Mouse (Mus musculus) limb, embryonic 10.5 days (tissue): ENCODE data around the gene Abcb9. TPM values are rescaled to one million over a fixed set of nuclear protein-coding genes. Genes with fewer than 3 reads are reported as not detected.
A peak's percentile ranks its signal among the peaks of the same experiment; 100 is the strongest.

Source experiments
- DNase-seq: peaks from one replicate; pipeline ENCODE4 v3.0.0-alpha.2; 2017; ENCODE audit warnings: low spot score
- H3K27ac ChIP-seq: fragments of 300-500 bp; sonication (generic); 2 replicates; pipeline ENCODE4 v1.5.1; 2016; ENCODE audit warnings: mild to moderate bottlenecking
- H3K27me3 ChIP-seq: fragments of 300-500 bp; sonication (generic); 2 replicates; pipeline ENCODE4 v1.6.1; 2016; ENCODE audit warnings: low read depth, mild to moderate bottlenecking; ENCODE audit not compliant: poor library complexity, severe bottlenecking
- H3K36me3 ChIP-seq: fragments of 300-500 bp; sonication (generic); 2 replicates; pipeline ENCODE4 v1.6.1; 2016; ENCODE audit warnings: mild to moderate bottlenecking, moderate library complexity
- H3K4me1 ChIP-seq: fragments of 300-500 bp; sonication (generic); 2 replicates; pipeline ENCODE4 v1.6.1; 2016
- H3K4me3 ChIP-seq: fragments of 300-500 bp; sonication (generic); 2 replicates; pipeline ENCODE4 v1.5.1; 2016; ENCODE audit warnings: mild to moderate bottlenecking, moderate library complexity
- H3K9me3 ChIP-seq: fragments of 300-500 bp; sonication (generic); replicated peaks from 2 replicates; pipeline ENCODE4 v1.6.1; 2016; ENCODE audit warnings: mild to moderate bottlenecking
- WGBS: fragments of 180-500 bp; shearing (Covaris S2); methylation state at CpG from one replicate; pipeline ENCODE4 v1.1.7; 2016; 5-methylcytosine and 5-hydroxymethylcytosine counted together
- polyA plus RNA-seq: library from polyadenylated mRNA; unstranded; fragments of >200 nt; fragmentation: Nextera tagmentation; extraction: Ambion mirVana; gene quantifications from 2 replicates; pipeline ENCODE4 v1.2.1, GENCODE M21; 2016

The Abcb9 gene
- polyA plus RNA-seq, 1 experiment from 2014 or later, result 0.55 TPM

GRCm38 (mm10) chr5:124046741-124047401 lies 48.7 kb downstream of the Abcb9 start:
- H3K27ac ChIP-seq, result no peak overlapping the region
- H3K4me3 ChIP-seq, result no peak overlapping the region
- no peaks in the 10 kb centered on the region for H3K36me3 ChIP-seq
- 80% methylated on average over 7 of the region's 7 CpGs for WGBS
- H3K27me3 ChIP-seq, result no peaks in the 10 kb centered on the region
- H3K9me3 ChIP-seq, result no peaks in the 10 kb centered on the region
- H3K4me1 ChIP-seq, result peaks cover 19% of the 10 kb centered on the region
- DNase-seq, result no peak

GRCm38 (mm10) chr5:124045453-124046010 lies 50.1 kb downstream of the Abcb9 start:
- Histone ChIP-seq H3K9me3 (no peaks in the 10 kb centered on the region), H3K27me3 (no peaks in the 10 kb centered on the region), H3K27ac (no peak overlapping the region), H3K36me3 (no peaks in the 10 kb centered on the region), H3K4me3 (no peak overlapping the region), H3K4me1 (peaks cover 17% of the 10 kb centered on the region)
- WGBS, result 29% methylated on average over 11 of the region's 11 CpGs
- no peak for DNase-seq

GRCm38 (mm10) chr5:124043999-124044398 lies 51.6 kb downstream of the Abcb9 start:
- peak overlapping the region; percentile 11; the same call in 1 of the 2 replicates for H3K27ac ChIP-seq
- DNase-seq, result no peak
- H3K4me1 ChIP-seq, result peaks cover 5% of the 10 kb centered on the region; the same call in 1 of the 2 replicates
- H3K36me3 ChIP-seq, result no peaks in the 10 kb centered on the region
- H3K27me3 ChIP-seq, result no peaks in the 10 kb centered on the region
- H3K4me3 ChIP-seq, result no peak overlapping the region
- H3K9me3 ChIP-seq, result no peaks in the 10 kb centered on the region
- WGBS, result 92% methylated on average over 5 of the region's 5 CpGs

GRCm38 (mm10) chr5:124043212-124043978 lies 52.2 kb downstream of the Abcb9 start:
- WGBS, result 51% methylated on average over 10 of the region's 10 CpGs
- no peak overlapping the region for H3K4me3 ChIP-seq
- no peaks in the 10 kb centered on the region for H3K36me3 ChIP-seq
- H3K9me3 ChIP-seq, result no peaks in the 10 kb centered on the region
- DNase-seq, result no peak
- no peaks in the 10 kb centered on the region for H3K27me3 ChIP-seq
- H3K27ac ChIP-seq, result peak overlapping the region; percentile 11; the same call in 1 of the 2 replicates
- H3K4me1 ChIP-seq, result peaks cover 5% of the 10 kb centered on the region; the same call in 1 of the 2 replicates

GRCm38 (mm10) chr5:124041097-124041496 lies 54.5 kb downstream of the Abcb9 start:
- WGBS, result 76% methylated on average over 9 of the region's 9 CpGs
- peaks cover 14% of the 10 kb centered on the region for H3K4me1 ChIP-seq

GRCm38 (mm10) chr5:124039602-124040001 lies 56.0 kb downstream of the Abcb9 start:
- DNase-seq, result no peak
- Histone ChIP-seq H3K9me3 (no peaks in the 10 kb centered on the region), H3K27me3 (no peaks in the 10 kb centered on the region), H3K4me3 (no peak overlapping the region), H3K4me1 (peaks cover 14% of the 10 kb centered on the region), H3K27ac (no peak overlapping the region), H3K36me3 (no peaks in the 10 kb centered on the region)
- WGBS, result 92% methylated on average over 6 of the region's 6 CpGs

More at GRCm38 (mm10) chr5:124041097-124041496, 54.5 kb downstream of the Abcb9 start:
- no peak for DNase-seq
- Histone ChIP-seq H3K27ac (no peak overlapping the region), H3K27me3 (no peaks in the 10 kb centered on the region), H3K9me3 (no peaks in the 10 kb centered on the region), H3K36me3 (no peaks in the 10 kb centered on the region), H3K4me3 (no peak overlapping the region)

- WGBS, result 89% methylated on average over 5 of the region's 5 CpGs
- H3K27ac ChIP-seq, result no peak overlapping the region
Observed at GRCm38 (mm10) chr5:124036836-124037235, 58.8 kb downstream of the Abcb9 start.

GRCm38 (mm10) chr5:124036341-124036740 lies 59.3 kb downstream of the Abcb9 start:
- Histone ChIP-seq H3K9me3 (no peaks in the 10 kb centered on the region), H3K4me3 (no peak overlapping the region), H3K27ac (no peak overlapping the region), H3K4me1 (peaks cover 10% of the 10 kb centered on the region), H3K36me3 (no peaks in the 10 kb centered on the region), H3K27me3 (no peaks in the 10 kb centered on the region)
- WGBS, result 51% methylated on average over 6 of the region's 6 CpGs
- no peak for DNase-seq

More at GRCm38 (mm10) chr5:124036836-124037235, 58.8 kb downstream of the Abcb9 start:
- no peak for DNase-seq
- H3K36me3 ChIP-seq, result no peaks in the 10 kb centered on the region
- H3K4me3 ChIP-seq, result no peak overlapping the region
- H3K27me3 ChIP-seq, result no peaks in the 10 kb centered on the region
- H3K9me3 ChIP-seq, result no peaks in the 10 kb centered on the region
- H3K4me1 ChIP-seq, result peaks cover 9% of the 10 kb centered on the region

- DNase-seq, result no peak
- no peaks in the 10 kb centered on the region for H3K27me3 ChIP-seq
- 76% methylated on average over 8 of the region's 8 CpGs for WGBS
- no peaks in the 10 kb centered on the region for H3K36me3 ChIP-seq
- no peak overlapping the region for H3K27ac ChIP-seq
- no peaks in the 10 kb centered on the region for H3K9me3 ChIP-seq
- H3K4me1 ChIP-seq, result peaks cover 16% of the 10 kb centered on the region
- H3K4me3 ChIP-seq, result no peak overlapping the region
Observed at GRCm38 (mm10) chr5:124035806-124036205, 59.8 kb downstream of the Abcb9 start.

- no peak overlapping the region for H3K4me3 ChIP-seq
- no peaks in the 10 kb centered on the region for H3K27me3 ChIP-seq
- H3K36me3 ChIP-seq, result no peaks in the 10 kb centered on the region
- no peaks in the 10 kb centered on the region for H3K9me3 ChIP-seq
- no peak overlapping the region for H3K27ac ChIP-seq
- 88% methylated on average over 9 of the region's 9 CpGs for WGBS
- peaks cover 20% of the 10 kb centered on the region for H3K4me1 ChIP-seq
- no peak for DNase-seq
Observed at GRCm38 (mm10) chr5:124035406-124035805, 60.2 kb downstream of the Abcb9 start.

- no peak for DNase-seq
- Histone ChIP-seq H3K4me1 (peaks cover 22% of the 10 kb centered on the region), H3K27ac (no peak overlapping the region), H3K9me3 (no peaks in the 10 kb centered on the region), H3K4me3 (no peak overlapping the region), H3K36me3 (peaks cover 6% of the 10 kb centered on the region), H3K27me3 (no peaks in the 10 kb centered on the region)
- 81% methylated on average over 11 of the region's 11 CpGs for WGBS
Observed at GRCm38 (mm10) chr5:124034471-124034870, 61.1 kb downstream of the Abcb9 start.

- Histone ChIP-seq H3K27me3 (no peaks in the 10 kb centered on the region), H3K4me1 (peaks cover 29% of the 10 kb centered on the region), H3K4me3 (peak within 1 kb of the TSS; percentile 76), H3K9me3 (no peaks in the 10 kb centered on the region), H3K27ac (peak within 1 kb of the TSS; percentile 91), H3K36me3 (peaks cover 23% of the 10 kb centered on the region)
- DNase-seq, result peak; percentile 98
- under 1% methylated on average over 52 of the region's 52 CpGs for WGBS
Observed at GRCm38 (mm10) chr5:124032001-124032508, 63.5 kb downstream of the Abcb9 start, which contains the start of gene Vps37b. Gene Vps37b (minus strand): TSS chr5:124032270.
